ENCODE assay signal across 19 mouse cellular contexts in the genomic region with DNA sequence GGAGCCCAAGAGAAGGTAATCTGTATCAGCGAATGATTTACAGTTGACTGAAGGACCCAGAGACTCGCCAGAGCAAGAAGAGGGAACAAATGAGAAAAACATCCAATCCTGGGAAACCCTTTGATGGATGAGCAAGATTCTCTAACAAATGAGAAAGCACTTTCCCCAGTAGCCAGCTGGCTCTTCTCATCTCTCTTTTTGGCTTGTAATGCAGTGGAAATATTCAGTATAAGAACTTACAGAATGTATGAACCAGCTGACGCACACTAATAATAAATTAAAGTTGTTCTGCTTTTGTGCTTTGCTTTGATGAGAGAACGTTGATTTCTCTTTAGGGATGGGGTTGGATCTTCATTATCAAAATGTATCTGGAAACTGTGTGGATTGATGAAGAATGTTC.
"Had no signal": no experiment of that assay in that cellular context is flagged by ENCODE, and none has a peak within 500 bp of the region (broad histone marks: within the 10 kb centered on the region; RNA-seq: fewer than 3 reads in every experiment).

No protein-coding gene starts in this region.

- H3K9ac ChIP-seq: limb, embryonic 13.5 days; liver, embryonic 13.5 days; lung, embryonic 15.5 days; midbrain, embryonic 15.5 days; neural tube, embryonic 13.5 days; stomach, embryonic 15.5 days had no signal

- H3K27ac ChIP-seq: limb, embryonic 13.5 days; liver, embryonic 13.5 days; lung, embryonic 15.5 days; midbrain, embryonic 15.5 days; neural tube, embryonic 13.5 days; stomach, embryonic 15.5 days had no signal

- H3K27me3 ChIP-seq: limb, embryonic 13.5 days; liver, embryonic 13.5 days; lung, embryonic 15.5 days; midbrain, embryonic 15.5 days; neural tube, embryonic 13.5 days; stomach, embryonic 15.5 days had no signal

- ATAC-seq: inflammation-experienced regulatory T-cells, adult 6 months; intestine, embryonic 16.5 days; midbrain, embryonic 15.5 days had no signal

- H3K36me3 ChIP-seq: limb, embryonic 13.5 days; liver, embryonic 13.5 days; lung, embryonic 15.5 days; midbrain, embryonic 15.5 days; neural tube, embryonic 13.5 days; stomach, embryonic 15.5 days had no signal

- H3K9me3 ChIP-seq: limb, embryonic 13.5 days; liver, embryonic 13.5 days; lung, embryonic 15.5 days; midbrain, embryonic 15.5 days; neural tube, embryonic 13.5 days; stomach, embryonic 15.5 days had no signal

- H3K4me2 ChIP-seq: limb, embryonic 13.5 days; liver, embryonic 13.5 days; lung, embryonic 15.5 days; midbrain, embryonic 11.5 days; midbrain, embryonic 15.5 days; neural tube, embryonic 13.5 days; stomach, embryonic 15.5 days had no signal

- H3K4me3 ChIP-seq: limb, embryonic 13.5 days; liver, embryonic 13.5 days; lung, embryonic 15.5 days; midbrain, embryonic 15.5 days; myocyte; neural tube, embryonic 13.5 days; stomach, embryonic 15.5 days had no signal

- DNase-seq: kidney, adult 2 months; kidney, postnatal 10 days; kidney, postnatal 4 days; left cerebral cortex, postnatal 4 days; liver, embryonic 13.5 days; lung, postnatal 36 days; retina, postnatal 1 day; right cerebral cortex, postnatal 25 days; spleen, adult 18-20 months; thymus, postnatal 25 days had no signal
